Mouse (Mus musculus): ENCODE measurements at regions not wholly inside any gene's neighbourhood (a gene's known extent, or its start where the extent isn't known, plus 50 kb on each side); places are given as distances from the start of the nearest gene placed in this dataset.
A peak's percentile ranks its signal among the peaks of the same experiment; 100 is the strongest.

DNA sequence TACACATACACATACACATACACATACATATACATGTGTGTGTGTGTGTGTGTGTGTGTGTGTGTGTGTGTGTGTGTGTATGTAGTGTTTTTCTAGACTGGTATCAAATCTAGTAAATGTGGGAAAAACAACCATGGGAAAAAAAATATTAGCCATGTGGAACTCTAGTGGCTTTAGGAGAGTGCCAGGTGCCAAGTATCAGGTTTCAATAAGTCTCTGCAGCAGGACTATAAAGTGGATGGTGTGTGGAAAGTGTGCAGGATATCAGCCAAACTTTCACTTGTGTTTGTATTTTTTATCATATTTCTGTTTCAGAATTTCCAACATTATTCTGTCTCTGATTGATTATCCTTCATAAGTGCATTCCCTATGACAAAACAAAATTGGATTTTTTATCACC is 653.3 kb upstream of the Fam98a start:
- no peak for DNase-seq (ENCODE audit: low read depth, low spot score)

DNA sequence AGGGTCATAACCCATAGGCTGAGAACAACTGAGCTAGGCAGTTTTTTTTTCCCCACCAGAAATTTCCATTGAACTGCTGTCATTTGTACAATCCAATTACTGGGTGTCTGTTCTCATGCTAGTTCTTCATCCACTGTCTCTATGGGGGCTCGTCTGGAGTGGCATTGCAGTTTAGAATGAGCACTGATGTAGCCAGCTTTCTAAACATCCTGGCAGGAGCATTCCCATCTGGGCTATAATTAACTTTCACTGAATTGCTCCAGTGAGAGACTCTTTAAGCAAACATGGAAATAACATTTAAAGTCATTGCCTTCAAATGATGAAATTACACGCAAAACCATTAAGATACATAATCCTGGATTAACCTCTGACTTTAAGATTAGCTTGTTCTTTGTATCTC is 633.1 kb upstream of the Fam98a start:
- no peak for DNase-seq (ENCODE audit: low read depth, low spot score)

DNA sequence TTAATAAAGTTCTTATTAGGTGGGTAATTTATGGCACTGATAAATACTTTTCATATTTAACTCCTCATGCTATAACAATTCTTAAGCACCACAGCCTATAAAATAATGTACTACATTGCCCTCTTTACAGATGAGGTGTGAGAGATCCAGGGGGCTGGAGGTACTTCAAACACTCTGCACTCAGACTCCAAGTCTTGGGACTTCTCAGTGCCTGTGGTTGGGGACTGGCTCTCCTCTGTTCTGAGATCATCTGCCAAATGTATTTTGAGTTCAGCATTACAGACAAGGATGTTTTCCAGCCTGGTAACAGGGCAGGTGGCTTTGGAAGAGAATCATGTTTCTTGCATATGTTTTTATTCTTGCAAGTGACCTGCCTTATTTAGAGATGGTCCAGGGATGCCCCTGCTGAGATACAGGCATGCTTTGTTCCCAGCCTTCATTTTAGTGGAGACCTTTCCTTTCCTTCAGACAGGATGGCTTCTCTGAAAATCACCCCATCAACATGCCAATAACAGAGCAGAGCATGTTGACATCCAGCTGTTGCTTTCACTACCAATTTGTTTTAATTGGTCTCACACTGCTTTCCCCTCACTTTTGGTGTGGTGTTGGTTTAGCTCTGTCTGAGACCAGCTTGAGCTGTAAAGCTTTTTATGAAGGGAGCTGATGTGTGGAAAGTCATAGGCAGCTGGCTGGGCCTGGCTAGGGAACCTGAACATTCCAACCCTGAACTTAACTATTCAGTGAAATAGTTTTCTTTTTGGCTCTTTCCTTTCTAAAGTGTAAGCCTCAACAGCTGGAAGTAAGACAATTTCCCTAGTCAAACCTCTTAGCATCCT is 585.1 kb upstream of the Fam98a start:
- DNase-seq (ENCODE audit: low read depth, low spot score): no peak

DNA sequence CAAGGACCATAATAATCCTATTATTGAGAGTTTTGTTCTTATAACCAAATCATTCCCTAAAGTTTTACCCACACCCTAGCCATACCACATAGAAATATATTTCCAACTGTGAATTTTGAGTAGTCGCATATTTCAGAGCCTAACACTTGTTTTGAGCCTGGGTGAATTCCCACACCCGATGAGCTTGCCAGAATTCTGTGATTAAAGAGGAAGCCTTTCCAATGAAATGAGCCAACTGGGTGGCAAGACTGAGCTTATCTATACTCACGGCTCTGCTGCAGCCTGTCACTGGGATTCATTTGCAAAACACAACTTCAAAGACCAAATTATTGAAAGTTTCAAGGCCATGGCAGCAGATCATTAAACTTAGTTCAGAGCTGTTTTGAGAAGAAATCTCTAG is 582.3 kb upstream of the Fam98a start:
- no peak for DNase-seq (ENCODE audit: low read depth, low spot score)

DNA sequence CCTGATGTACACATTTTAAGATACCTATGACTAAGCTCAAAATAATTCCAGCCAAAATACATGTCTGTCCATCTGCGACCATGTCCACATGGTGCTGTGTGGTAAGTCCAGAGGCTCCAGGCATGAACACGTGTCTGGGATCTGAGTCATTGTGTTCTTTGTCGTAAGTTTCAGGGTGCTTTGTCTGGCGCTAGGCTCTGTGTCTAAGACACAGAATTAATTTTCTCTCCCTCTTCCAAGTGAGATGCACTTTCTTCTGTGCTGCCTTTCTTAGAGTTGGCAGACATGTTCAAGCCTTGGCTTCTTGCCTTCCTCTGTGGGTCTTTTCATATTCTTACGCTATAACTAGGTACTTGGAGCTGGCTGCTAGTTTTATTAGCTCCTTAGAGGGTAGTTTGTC is 573.5 kb upstream of the Fam98a start:
- DNase-seq (ENCODE audit: low read depth, low spot score): no peak

DNA sequence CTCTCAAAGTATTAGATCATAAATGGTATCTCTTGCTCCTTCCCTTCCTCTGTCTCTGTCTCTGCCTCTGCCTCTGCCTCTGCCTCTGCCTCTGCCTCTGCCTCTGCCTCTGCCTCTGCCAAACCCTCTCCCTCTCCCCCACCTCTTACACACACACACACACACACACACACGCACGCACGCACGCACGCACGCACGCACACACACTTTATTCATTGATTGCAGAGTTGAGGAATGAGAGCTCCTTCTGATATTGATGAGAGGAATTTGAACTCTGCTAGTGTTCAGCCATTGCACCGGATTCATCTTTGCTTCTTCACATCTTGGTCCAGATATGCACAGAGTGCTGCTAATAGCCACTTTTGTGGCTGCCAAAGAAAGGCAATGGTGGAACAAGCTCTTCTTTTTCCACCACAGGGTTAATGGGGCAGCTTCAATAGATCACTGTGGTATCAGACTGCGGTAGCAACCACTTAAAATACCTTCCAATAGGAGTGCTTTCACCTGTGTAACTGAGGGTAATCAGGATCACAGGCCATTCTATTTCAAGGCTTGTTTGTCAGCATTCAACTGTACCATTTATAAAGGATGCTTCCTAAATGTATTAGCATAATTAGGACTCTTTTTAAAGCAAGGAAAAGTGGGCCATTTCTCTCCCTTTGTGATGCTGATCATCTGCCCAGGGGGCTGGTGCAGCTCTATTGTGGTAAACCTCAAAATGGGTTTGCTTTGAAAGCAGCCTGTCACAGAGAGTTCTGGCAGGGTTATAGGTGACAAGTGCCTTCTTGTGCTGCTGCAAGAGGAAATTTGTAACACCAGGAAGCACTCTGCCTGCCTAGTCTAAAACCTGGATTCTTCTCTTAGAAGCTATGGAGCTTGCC is 559.8 kb upstream of the Fam98a start:
- DNase-seq (ENCODE audit: low read depth, low spot score): no peak

DNA sequence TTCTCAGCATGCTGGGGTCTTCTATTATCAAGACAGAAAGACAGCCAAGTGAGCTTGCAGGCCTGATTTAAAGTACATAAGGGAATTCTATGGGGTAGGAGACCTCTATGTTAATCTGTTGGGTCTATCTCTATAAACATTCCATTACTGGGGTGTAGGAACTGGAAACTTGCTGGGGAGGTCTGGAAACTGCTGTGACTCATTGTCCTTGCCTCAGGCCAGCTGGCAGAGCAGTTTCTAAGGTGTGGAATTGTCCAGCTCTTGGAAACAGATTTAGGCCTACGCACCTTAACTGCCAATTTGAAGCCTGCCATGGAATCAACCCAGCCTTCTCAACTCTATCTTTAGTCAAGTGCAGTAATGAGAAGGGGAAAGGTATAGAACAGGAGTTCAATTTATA is 559.1 kb upstream of the Fam98a start:
- no peak for DNase-seq (ENCODE audit: low read depth, low spot score)

DNA sequence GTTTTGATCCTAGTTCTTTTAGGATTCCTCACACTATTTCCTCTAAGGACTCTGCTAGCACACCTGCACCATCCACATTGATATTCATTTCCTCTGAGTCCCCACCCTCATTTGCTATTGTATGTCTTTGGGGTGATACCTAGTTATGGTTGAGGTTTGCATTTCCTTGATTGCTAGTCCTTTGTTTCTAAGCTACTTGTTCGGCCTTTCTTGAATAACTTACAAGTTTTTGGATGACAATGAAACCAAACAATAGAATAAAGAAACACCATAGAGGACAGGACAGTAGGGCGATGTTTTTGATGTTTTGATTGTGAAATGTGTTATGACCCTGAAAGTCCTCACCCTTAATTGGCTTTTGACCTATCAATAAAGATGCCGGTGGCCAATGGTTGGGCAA is 531.8 kb upstream of the Fam98a start:
- DNase-seq (ENCODE audit: low read depth, low spot score): no peak

DNA sequence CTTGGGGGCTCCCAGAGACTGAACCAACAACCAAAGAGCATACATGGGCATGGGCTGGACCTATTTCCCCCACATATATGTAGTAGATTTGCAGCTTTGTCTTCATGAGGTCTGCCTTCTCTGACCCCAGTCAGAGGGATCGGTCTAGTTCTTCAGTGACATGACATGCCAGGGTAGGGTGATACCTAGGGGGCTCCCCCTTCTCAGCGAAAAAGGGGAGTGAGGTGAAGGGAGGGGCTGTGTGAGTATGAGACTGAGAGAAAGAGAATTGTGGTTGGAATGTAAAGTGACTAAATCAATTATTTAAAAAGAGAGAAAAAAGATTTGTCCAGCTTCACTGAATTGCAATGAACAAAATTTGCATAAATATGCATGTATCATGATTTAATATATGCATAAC is 530.0 kb upstream of the Fam98a start:
- DNase-seq (ENCODE audit: low read depth, low spot score): no peak

DNA sequence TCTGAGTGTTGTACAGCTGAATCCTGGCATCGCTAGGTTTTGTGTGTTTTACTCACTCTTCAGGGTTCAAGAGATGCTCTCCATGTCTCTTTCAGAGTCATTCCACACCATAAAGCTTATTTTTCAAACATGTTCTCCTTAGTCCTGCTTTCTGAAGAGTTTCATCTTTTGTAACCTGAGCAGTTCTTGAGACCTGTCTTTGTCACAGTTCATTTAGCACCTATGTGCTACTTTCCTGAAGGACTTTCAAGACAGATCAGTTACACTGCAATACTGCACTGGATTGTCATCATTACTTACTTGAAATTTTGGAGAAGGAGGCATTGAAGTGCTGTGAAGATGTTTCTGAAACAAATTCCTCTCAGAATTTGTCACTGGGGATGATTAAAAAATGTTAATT is 494.7 kb upstream of the Fam98a start:
- no peak for DNase-seq (ENCODE audit: low read depth, low spot score)

DNA sequence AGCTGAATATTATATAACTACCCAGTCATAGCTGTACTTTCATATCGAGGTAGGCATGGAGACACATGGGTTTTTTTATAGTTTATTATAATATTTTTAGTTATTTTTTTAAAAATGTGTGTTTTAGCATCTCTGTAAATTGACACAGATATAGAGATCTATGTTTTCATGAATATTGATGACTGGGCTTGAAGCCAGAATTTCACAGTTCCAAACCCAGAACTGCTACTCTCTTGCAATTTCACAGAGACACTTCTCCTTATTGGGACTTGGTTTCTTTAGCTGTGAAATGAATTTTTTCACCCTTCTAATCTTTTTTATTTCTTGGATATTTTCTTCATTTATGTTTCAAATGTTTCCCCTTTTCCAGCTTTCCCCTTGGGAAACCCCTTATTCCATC is 481.0 kb upstream of the Fam98a start:
- no peak for DNase-seq (ENCODE audit: low read depth, low spot score)

DNA sequence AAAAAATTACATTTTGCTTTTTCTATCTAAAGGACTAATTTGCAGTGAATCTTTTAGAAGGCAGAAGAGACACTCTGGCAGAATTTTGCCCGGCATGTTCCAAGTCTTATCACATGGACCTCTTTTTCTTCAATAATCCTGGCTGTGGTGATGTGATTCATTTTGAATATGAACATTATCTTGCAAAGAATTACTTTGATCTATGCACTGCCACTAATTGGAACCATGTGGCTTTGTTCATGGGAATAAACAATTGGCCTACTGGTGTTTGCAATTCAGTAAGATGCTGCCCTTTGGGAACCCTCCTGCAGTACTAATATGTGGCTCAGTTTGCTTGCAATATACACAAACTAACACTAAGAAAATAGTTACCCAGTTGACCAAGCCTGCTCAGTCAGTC is 456.3 kb upstream of the Fam98a start:
- no peak for DNase-seq (ENCODE audit: low read depth, low spot score)

DNA sequence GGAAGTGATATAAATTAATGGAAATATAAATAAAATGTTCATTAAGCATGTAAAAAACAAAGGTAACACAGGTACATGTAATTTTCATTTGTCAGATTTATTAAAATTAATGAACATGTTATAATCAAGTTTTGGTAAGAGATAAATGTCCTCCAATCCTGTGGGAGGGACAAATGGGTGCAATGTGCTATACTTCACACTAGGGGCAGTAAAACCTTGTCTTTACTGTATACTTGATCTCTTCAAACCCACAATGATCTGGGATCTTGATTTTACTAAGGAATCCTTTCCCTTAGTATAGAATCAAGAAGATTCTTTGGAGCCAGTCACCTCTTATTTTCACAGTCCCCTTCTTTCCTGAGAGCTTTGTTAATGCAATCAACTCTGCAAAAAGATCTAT is 451.1 kb upstream of the Fam98a start:
- no peak for DNase-seq (ENCODE audit: low read depth, low spot score)

DNA sequence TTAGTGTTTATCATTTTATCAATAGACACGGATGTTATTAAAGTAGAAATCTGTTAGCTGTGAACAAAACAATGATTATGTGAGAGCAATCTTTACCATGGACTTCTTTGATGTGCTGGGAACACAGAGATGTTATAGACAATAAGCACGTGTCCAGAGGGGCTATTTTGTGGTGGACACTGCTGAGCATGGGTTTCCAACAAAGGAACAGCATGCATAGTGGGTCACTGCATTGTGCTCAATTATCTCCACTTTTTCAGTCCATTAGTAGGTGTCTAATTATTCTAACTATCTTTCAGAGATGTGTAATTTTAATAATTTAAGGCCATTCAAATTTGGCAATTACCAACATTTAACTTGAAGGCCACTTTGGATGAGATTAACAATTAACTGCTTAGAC is 409.6 kb upstream of the Fam98a start:
- no peak for DNase-seq (ENCODE audit: low read depth, low spot score)

DNA sequence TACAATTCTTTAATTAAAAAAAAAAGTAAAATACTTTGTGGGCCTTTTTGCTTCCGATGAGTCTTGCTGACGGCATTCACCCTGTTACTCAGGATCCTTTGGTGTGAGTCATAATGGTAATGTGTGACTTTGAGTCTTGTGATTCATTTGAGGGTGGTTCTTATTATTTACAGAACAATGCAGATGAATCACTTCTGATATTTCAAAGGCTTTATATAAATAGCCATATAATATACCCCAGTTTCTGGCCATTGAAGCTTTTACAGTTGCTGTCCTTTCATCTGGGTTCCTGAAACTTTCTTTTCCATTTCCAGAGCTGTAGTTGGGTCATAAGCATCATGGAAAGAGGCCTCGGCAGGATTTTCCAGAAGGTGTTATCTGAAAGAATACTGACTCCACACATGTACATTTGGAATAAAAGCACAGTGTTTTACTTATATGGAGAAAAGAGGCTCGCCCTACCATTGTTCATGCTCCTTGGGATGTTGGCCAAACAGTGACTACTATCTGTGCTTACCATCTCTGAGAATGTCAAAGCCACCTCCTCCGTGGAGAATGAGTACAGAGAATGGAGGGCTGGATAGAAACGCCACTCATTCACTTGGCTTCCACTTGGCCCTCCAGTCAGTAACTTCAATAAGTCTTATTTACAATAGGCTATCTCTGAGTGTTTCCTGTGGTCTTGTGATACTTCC is 385.1 kb upstream of the Fam98a start:
- DNase-seq (ENCODE audit: low read depth, low spot score): no peak

DNA sequence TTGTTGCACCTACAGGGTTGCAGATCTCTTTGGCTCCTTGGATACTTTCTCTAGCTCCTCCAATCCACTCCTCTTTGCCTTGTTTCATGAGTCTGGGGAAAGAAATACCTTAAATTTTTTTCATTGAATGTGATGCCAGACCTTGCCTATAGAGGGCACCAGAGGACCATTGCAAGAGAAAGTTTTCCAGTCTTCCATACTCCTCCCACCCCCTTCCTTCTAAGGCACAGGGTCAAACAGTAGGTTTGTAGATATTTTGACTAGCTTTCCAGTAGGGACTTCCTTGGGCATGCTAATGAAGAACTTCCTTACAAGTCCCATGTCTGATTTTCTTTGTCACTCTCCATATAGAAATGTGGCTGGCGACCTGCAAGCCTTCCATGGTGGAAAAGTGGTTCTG is 379.3 kb upstream of the Fam98a start:
- peak; percentile 54 for DNase-seq (ENCODE audit: low read depth, low spot score)

DNA sequence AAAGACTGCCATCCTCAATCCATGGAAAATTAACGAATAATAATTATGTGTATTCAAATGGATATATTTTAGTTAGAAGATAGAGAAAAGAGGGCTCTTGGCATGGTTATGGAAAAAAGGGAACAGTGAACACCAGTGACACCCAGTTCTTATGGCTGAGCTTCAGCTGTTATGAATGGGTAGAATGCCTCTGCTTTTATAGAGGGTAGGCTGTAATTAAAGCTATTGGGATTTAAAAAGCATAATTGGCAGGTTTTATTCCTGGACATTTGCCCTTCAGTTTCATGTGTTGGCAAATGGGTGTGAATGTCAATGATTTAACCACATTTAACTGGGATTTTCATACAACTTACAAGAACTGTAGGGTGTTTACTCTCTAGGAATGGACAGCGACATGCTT is 368.5 kb upstream of the Fam98a start:
- DNase-seq (ENCODE audit: low read depth, low spot score): no peak

DNA sequence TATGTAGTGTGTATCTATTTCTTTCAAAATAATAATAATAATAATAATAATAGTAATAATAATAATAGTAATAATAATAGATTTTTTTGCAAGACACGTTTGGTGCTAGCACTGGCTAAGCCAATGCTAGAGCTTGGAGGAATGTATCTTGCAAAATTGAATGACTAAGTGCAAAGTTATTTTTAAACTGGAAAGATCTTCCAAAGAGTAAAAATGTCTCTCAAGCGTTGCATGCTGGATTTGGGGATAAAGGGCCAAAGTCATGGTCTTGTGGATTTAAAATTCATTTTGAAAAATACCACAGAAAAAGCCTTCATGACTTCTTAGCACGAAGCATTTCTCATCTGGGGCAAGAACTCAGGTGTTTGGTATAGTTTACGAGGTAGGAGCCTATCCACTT is 365.3 kb upstream of the Fam98a start:
- no peak for DNase-seq (ENCODE audit: low read depth, low spot score)

DNA sequence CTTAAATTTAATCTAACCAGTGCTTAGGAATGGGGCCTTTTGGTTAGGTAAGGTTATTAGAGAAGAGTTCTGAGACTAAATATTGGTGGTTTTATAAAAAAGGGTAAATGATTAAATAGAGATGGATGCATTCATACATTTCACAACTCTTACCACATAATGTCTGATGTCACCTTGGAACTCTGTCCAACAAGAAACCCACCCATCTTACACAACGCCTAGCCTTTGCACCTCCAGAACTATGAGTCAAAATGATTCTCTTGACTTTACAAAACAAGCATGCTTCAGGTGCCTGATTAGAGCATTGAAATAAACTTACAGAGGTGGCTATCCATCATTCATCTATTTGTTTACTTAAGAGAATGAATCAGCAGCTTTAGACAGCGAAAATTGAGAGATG is 364.8 kb upstream of the Fam98a start:
- no peak for DNase-seq (ENCODE audit: low read depth, low spot score)

DNA sequence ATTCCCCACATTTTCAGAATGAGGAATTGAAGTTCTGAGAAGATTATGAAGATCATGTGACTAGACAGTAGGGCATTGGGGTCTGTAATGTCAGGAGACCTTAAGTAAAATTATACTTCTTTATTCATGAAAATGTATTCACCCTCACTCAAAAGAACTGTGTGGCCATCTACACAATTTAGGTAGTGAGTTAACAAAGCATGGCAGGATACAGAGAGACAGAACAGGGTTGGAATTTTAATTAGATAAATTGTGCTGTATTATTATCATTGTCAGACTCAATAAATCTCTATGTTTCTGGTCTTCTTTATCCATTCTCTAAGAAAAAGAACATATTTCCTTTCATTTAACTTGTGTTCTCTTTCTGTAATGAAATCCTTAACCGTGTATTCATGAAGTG is 363.5 kb upstream of the Fam98a start:
- DNase-seq (ENCODE audit: low read depth, low spot score): no peak

DNA sequence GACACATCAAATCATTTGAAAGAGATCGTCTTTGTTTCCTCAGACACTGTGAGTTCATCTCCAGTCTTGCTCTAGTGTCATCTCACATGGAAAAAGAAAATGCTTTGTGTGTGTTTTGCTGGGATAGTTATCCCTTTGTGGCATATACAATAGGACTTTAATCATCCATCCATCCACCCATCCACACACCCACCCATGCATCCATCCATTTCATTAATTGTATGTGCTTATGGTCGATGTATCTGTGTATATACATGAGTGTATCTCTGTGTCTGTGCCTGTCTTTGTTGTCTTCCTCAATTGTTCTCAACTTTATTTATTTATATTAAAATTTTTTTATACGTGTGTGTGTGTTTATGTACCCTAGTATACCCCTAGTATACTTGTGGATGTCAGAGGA is 355.3 kb upstream of the Fam98a start:
- DNase-seq (ENCODE audit: low read depth, low spot score): no peak

DNA sequence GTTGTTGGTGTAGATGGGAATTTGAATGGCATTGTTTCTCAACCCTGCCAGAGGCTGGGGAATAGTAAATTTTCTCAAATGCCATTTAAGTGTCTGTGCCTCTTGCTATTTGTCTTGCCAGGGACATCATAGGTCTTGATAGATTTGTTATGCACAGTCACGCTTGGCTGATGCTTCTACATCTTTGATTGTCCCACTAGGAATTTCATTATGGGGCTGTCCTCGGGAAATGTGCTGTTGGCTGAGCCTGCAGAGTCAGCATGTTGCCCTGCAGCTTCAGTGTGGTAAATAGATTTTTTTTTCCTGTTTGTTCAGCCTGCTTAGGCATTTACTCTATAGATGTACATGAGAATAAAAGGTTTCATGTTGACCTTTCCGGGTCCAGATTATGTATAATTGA is 354.9 kb upstream of the Fam98a start:
- DNase-seq (ENCODE audit: low read depth, low spot score): no peak

DNA sequence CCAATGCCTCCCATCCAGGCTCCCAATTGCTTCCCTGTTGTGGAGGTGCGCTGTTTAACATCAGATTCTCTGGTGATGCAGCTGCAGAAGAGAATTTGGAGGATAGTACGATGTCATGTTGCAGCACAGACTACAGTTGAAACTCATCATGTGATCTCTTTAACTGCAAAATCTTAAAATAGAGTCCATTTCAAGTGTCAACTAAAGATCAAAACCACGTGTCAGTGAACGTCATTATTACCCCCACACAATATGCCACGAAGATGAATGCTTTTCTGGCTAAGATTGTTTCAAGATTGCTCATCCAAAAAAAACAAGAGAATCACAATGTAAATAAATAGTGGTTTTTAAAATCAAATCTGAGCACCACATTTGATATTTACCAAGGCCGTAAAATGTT is 343.7 kb upstream of the Fam98a start:
- DNase-seq (ENCODE audit: low read depth, low spot score): no peak
